27 mouse cellular contexts compared by ENCODE assay signal in the genomic region with DNA sequence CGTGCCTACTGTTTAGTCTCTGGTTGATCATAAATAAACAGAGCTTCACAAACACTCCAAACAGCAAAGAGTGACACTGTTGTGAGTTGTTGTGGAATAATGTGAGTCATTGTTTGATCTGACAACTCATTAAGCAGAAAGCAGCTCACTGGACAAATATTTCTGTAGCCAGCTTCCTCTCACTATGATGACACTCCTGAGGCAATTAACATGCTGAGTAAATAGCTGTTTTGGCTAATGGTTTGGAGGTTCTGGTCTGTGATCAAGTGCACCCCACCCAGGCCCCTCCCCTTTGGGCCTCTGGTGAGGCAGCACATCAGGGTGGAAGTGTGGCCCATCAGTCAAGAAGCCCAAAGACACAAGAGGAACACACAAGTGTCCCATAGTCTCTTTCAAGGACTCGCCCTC.
DNase-seq lines count a peak whose midpoint lies in the region; ATAC-seq and TF ChIP-seq lines count a peak whose summit lies in the region.
"Had no signal": no experiment of that assay in that cellular context is flagged by ENCODE, and none has a peak within 500 bp of the region (broad histone marks: within the 10 kb centered on the region; RNA-seq: fewer than 3 reads in every experiment).

No protein-coding gene starts in this region.

- 51% methylated on average over 2 of the region's 2 CpGs for WGBS in lung, embryonic 14.5 days
- 38% methylated on average over 2 of the region's 2 CpGs for WGBS in lung, adult 2 months
- 42% methylated on average over 2 of the region's 2 CpGs for WGBS in lung, embryonic 16.5 days
- WGBS in midbrain, postnatal 0 days, result 83% methylated on average over 2 of the region's 2 CpGs

- H3K9me3 ChIP-seq in lung, embryonic 14.5 days (ENCODE audit: low read depth, low read length), result no peaks in the 10 kb centered on the region
- no peaks in the 10 kb centered on the region for H3K9me3 ChIP-seq in lung, embryonic 16.5 days (ENCODE audit: control insufficient read depth, low read length)
- no peaks in the 10 kb centered on the region for H3K9me3 ChIP-seq in midbrain, postnatal 0 days (ENCODE audit: low read length)
- H3K9me3 ChIP-seq: embryonic facial prominence, embryonic 13.5 days; forebrain, embryonic 10.5 days; heart, embryonic 10.5 days; heart, embryonic 15.5 days; hindbrain, embryonic 12.5 days; intestine, embryonic 15.5 days; limb, embryonic 13.5 days had no signal

- H3K36me3 ChIP-seq in lung, embryonic 14.5 days (ENCODE audit: insufficient read depth), result no peaks in the 10 kb centered on the region
- no peaks in the 10 kb centered on the region for H3K36me3 ChIP-seq in lung, embryonic 16.5 days (ENCODE audit: control insufficient read depth, insufficient read depth, low read length)
- H3K36me3 ChIP-seq in midbrain, postnatal 0 days (ENCODE audit: insufficient read depth, low read length), result no peaks in the 10 kb centered on the region
- H3K36me3 ChIP-seq: embryonic facial prominence, embryonic 13.5 days; forebrain, embryonic 10.5 days; heart, embryonic 10.5 days; heart, embryonic 15.5 days; hindbrain, embryonic 12.5 days; intestine, embryonic 15.5 days; limb, embryonic 13.5 days had no signal

- no peak for TF ChIP-seq POLR2A in lung, adult 2 months (IDR thresholded peaks at IDR 0.05; ENCODE audit: borderline replicate concordance, extremely low read depth, low read depth, low read length)

- H3K4me1 ChIP-seq in lung, embryonic 14.5 days (ENCODE audit: insufficient read depth), result peaks cover 30% of the 10 kb centered on the region
- peaks cover 8% of the 10 kb centered on the region for H3K4me1 ChIP-seq in lung, adult 2 months (ENCODE audit: control insufficient read depth, insufficient read depth, low read length)
- peaks cover 30% of the 10 kb centered on the region for H3K4me1 ChIP-seq in lung, embryonic 16.5 days (replicated peaks; ENCODE audit: control insufficient read depth, insufficient read depth, low read length)
- H3K4me1 ChIP-seq in midbrain, postnatal 0 days (ENCODE audit: insufficient read depth, low read length), result no peaks in the 10 kb centered on the region

- no peak overlapping the region for H3K4me2 ChIP-seq in lung, embryonic 14.5 days
- H3K4me2 ChIP-seq in lung, embryonic 16.5 days (ENCODE audit: low read depth, low read length), result no peak overlapping the region
- no peak overlapping the region for H3K4me2 ChIP-seq in midbrain, postnatal 0 days (ENCODE audit: low read depth, low read length, poor library complexity, severe bottlenecking)
- H3K4me2 ChIP-seq: embryonic facial prominence, embryonic 13.5 days; heart, embryonic 15.5 days; hindbrain, embryonic 12.5 days; intestine, embryonic 15.5 days; limb, embryonic 13.5 days had no signal

- ATAC-seq in lung, embryonic 14.5 days (ENCODE audit: insufficient read depth), result peak; percentile 22; the same call in 1 of the 2 replicates
- peak; percentile 35 for ATAC-seq in lung, embryonic 16.5 days (ENCODE audit: low read depth)
- ATAC-seq in midbrain, postnatal 0 days (ENCODE audit: low FRiP score), result no peak
- ATAC-seq: forebrain, embryonic 16.5 days; hindbrain, postnatal 0 days; intestine, embryonic 15.5 days had no signal

- no peaks in the 10 kb centered on the region for H3K27me3 ChIP-seq in lung, embryonic 14.5 days (ENCODE audit: insufficient read depth, low read length)
- H3K27me3 ChIP-seq in lung, embryonic 16.5 days (ENCODE audit: control insufficient read depth, insufficient read depth, low read depth, low read length), result no peaks in the 10 kb centered on the region
- no peaks in the 10 kb centered on the region for H3K27me3 ChIP-seq in midbrain, postnatal 0 days (ENCODE audit: insufficient read depth, low read length)
- H3K27me3 ChIP-seq: CH12.LX; embryonic facial prominence, embryonic 13.5 days; heart, embryonic 15.5 days; hindbrain, embryonic 12.5 days; intestine, embryonic 15.5 days; limb, embryonic 13.5 days had no signal

- no peak overlapping the region for H3K4me3 ChIP-seq in lung, embryonic 14.5 days (ENCODE audit: low read depth, low read length)
- no peak overlapping the region for H3K4me3 ChIP-seq in lung, adult 2 months (replicated peaks; ENCODE audit: extremely low read depth, low read depth, low read length)
- H3K4me3 ChIP-seq in lung, embryonic 16.5 days (ENCODE audit: low read length), result no peak overlapping the region
- H3K4me3 ChIP-seq in midbrain, postnatal 0 days (ENCODE audit: low read depth, low read length), result no peak overlapping the region
- H3K4me3 ChIP-seq: embryonic facial prominence, embryonic 13.5 days; forebrain, embryonic 10.5 days; heart, embryonic 10.5 days; heart, embryonic 15.5 days; hindbrain, embryonic 12.5 days; intestine, embryonic 15.5 days; layer of hippocampus, adult 2 months; left cerebral cortex, adult 2 months; limb, embryonic 13.5 days had no signal

- H3K27ac ChIP-seq in lung, embryonic 14.5 days (ENCODE audit: low read depth), result no peak overlapping the region
- H3K27ac ChIP-seq in lung, embryonic 16.5 days (ENCODE audit: low read length), result peak overlapping the region; percentile 30; the same call in 1 of the 2 replicates
- H3K27ac ChIP-seq in midbrain, postnatal 0 days (ENCODE audit: low read depth, low read length), result no peak overlapping the region
- H3K27ac ChIP-seq: embryonic facial prominence, embryonic 13.5 days; forebrain, embryonic 10.5 days; heart, embryonic 10.5 days; heart, embryonic 15.5 days; hindbrain, embryonic 12.5 days; hindbrain, postnatal 0 days; intestine, embryonic 15.5 days; layer of hippocampus, adult 2 months; left cerebral cortex, adult 2 months; limb, embryonic 13.5 days; liver, embryonic 14.5 days had no signal

- H3K9ac ChIP-seq in lung, embryonic 14.5 days, result no peak overlapping the region
- no peak overlapping the region for H3K9ac ChIP-seq in lung, embryonic 16.5 days (ENCODE audit: low read length)
- H3K9ac ChIP-seq in midbrain, postnatal 0 days (replicated peaks; ENCODE audit: low read length, poor library complexity, severe bottlenecking), result no peak overlapping the region
- H3K9ac ChIP-seq: embryonic facial prominence, embryonic 13.5 days; heart, embryonic 15.5 days; hindbrain, embryonic 12.5 days; intestine, embryonic 15.5 days; limb, embryonic 13.5 days; liver, embryonic 14.5 days had no signal

- TF ChIP-seq CTCF in lung, embryonic 14.5 days (IDR thresholded peaks at IDR 0.05; ENCODE audit: low read depth), result no peak
- no peak for TF ChIP-seq CTCF in lung, adult 2 months (IDR thresholded peaks at IDR 0.05; ENCODE audit: insufficient read depth, low read length)
- no peak for TF ChIP-seq CTCF in midbrain, postnatal 0 days (IDR thresholded peaks at IDR 0.05)

- DNase-seq in lung, embryonic 14.5 days, result peak; percentile 77
- no peak for DNase-seq in lung, adult 2 months
- DNase-seq in lung, postnatal 25 days (ENCODE audit: low spot score), result peak; percentile 16
- no peak for DNase-seq in midbrain, postnatal 0 days (ENCODE audit: low spot score)
- no peak for DNase-seq in neural tube, embryonic 10.5 days (ENCODE audit: extremely low spot score, low spot score)
- DNase-seq: adrenal gland, postnatal 10 days; cerebellum, adult 11-12 months; cerebellum, postnatal 10 days; heart, postnatal 36 days; kidney, adult 2 months; kidney, postnatal 36 days; midbrain, embryonic 14.5 days; right cerebral cortex, postnatal 4 days had no signal

Comparison
In these comparisons a context has a peak if more than half of its experiments do, and no peak if none do; other contexts are left out.
1. DNase-seq: peak in lung, embryonic 14.5 days (single experiment) and lung, postnatal 25 days (single experiment); none in lung, adult 2 months (single experiment), midbrain, postnatal 0 days (single experiment) and neural tube, embryonic 10.5 days (single experiment).